Mouse (Mus musculus) heart, embryonic 16.5 days (tissue): ENCODE data around the gene Mbd3. TPM values are rescaled to one million over a fixed set of nuclear protein-coding genes. Genes with fewer than 3 reads are reported as not detected.

ENCODE experiments used
- ATAC-seq: fragments of 200-750 bp; cut with Nextera tagmentation; replicated peaks from 2 replicates; pipeline ENCODE4 v1.8.0; 2017; ENCODE audit warnings: moderate number of reproducible peaks; ENCODE audit not compliant: insufficient read depth, low FRiP score; ENCODE audit errors: extremely low read depth
- H3K27ac ChIP-seq: fragments of 300-500 bp; sonication (generic); 2 replicates; pipeline ENCODE4 v1.5.1; 2014; ENCODE audit warnings: mild to moderate bottlenecking, low read length, control low read depth, moderate library complexity
- H3K27me3 ChIP-seq: fragments of 300-500 bp; sonication (generic); 2 replicates; pipeline ENCODE4 v1.6.1; 2014; ENCODE audit warnings: low read length, mixed read lengths; ENCODE audit not compliant: control insufficient read depth, insufficient read depth
- H3K36me3 ChIP-seq: fragments of 300-500 bp; sonication (generic); 2 replicates; pipeline ENCODE4 v1.6.1; 2014; ENCODE audit not compliant: control insufficient read depth, insufficient read depth
- H3K4me1 ChIP-seq: fragments of 300-500 bp; sonication (generic); 2 replicates; pipeline ENCODE4 v1.6.1; 2014; ENCODE audit warnings: low read length, mixed read lengths; ENCODE audit not compliant: control insufficient read depth, insufficient read depth
- H3K4me2 ChIP-seq: fragments of 300-500 bp; sonication (generic); 2 replicates; pipeline ENCODE4 v1.6.1; 2014; ENCODE audit warnings: low read depth, mild to moderate bottlenecking, control low read depth, low read length
- H3K4me3 ChIP-seq: fragments of 300-500 bp; sonication (generic); 2 replicates; pipeline ENCODE4 v1.5.1; 2014; ENCODE audit warnings: mild to moderate bottlenecking, control low read depth, low read length
- H3K9ac ChIP-seq: fragments of 300-500 bp; sonication (generic); 2 replicates; pipeline ENCODE4 v1.6.1; 2014; ENCODE audit warnings: low read length, control low read depth
- H3K9me3 ChIP-seq: fragments of 300-500 bp; sonication (generic); replicated peaks from 2 replicates; pipeline ENCODE4 v1.6.1; 2016; ENCODE audit warnings: low read length; ENCODE audit not compliant: control insufficient read depth
- WGBS: fragments of 180-500 bp; shearing (Covaris S2); extraction: QIAGEN DNeasy Blood & Tissue Kit; methylation state at CpG from one replicate; pipeline ENCODE4 v1.1.7; 2014; 5-methylcytosine and 5-hydroxymethylcytosine counted together
- polyA plus RNA-seq: library from polyadenylated mRNA; unstranded; fragments of >200 nt; fragmentation: Nextera tagmentation; extraction: Ambion mirVana; gene quantifications from 2 replicates; pipeline ENCODE4 v1.2.1, GENCODE M21; 2015

Mbd3 gene
- polyA plus RNA-seq, 1 experiment from 2014 or later: 136 TPM

DNA sequence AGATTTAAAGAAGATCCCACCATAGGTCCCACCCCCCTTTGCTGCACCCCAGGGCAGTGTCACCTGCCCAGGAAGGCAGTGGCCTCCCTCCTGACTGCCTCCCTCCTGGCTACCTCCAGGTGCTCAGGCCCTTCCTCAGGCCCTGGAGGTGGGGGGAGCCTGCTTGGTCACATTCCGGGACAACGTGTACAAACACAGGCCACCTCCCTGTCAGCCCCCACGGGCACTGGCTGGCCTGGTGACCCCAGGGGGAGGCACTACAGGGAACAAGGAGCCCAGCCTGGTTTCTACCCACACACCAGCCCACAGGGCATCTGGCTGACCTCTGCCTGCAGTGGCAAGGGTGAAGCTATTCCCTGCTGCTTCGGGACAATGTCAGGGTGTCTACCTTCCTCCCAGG, 38.6 kb upstream of the Mbd3 start:
- no peak overlapping the region for H3K9ac ChIP-seq
- H3K36me3 ChIP-seq: no peaks in the 10 kb centered on the region
- no peak overlapping the region for H3K4me3 ChIP-seq
- WGBS: 56% methylated on average over 4 of the region's 4 CpGs
- ATAC-seq: no peak
- no peaks in the 10 kb centered on the region for H3K9me3 ChIP-seq
- peaks cover 5% of the 10 kb centered on the region for H3K4me1 ChIP-seq
- no peak overlapping the region for H3K27ac ChIP-seq
- H3K4me2 ChIP-seq: no peak overlapping the region
- no peaks in the 10 kb centered on the region for H3K27me3 ChIP-seq

GRCm38 (mm10) chr10:80436276-80436675, 36.9 kb upstream of the Mbd3 start:
- Histone ChIP-seq H3K4me3 (no peak overlapping the region), H3K36me3 (no peaks in the 10 kb centered on the region), H3K4me2 (no peak overlapping the region), H3K9ac (no peak overlapping the region), H3K9me3 (no peaks in the 10 kb centered on the region), H3K27me3 (no peaks in the 10 kb centered on the region), H3K4me1 (peaks cover 16% of the 10 kb centered on the region), H3K27ac (no peak overlapping the region)
- ATAC-seq: no peak
- 14% methylated on average over 9 of the region's 9 CpGs for WGBS

DNA sequence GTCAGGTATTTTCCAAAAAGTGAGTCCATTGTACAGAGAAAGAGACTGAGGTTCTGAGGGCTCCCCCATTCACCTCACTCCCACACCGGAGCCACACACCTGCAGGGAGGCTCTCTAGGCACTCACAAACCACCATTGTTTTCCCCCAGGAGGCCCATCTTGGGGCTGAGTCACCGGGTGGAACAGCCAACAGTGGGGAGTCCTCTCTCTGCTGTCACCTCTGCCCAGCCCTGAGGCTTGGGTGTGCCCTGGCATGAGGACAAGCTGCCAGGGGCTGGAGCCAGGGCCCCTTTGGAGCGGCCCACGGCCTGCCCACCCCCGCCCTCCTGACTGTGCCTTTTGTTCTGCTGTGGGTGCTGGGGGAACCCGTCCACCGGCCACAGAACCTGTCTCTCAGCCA, 36.4 kb upstream of the Mbd3 start:
- no peaks in the 10 kb centered on the region for H3K27me3 ChIP-seq
- peaks cover 21% of the 10 kb centered on the region for H3K4me1 ChIP-seq
- no peak for ATAC-seq
- H3K9ac ChIP-seq: no peak overlapping the region
- H3K36me3 ChIP-seq: no peaks in the 10 kb centered on the region
- H3K4me3 ChIP-seq: no peak overlapping the region
- 43% methylated on average over 7 of the region's 7 CpGs for WGBS
- no peak overlapping the region for H3K4me2 ChIP-seq
- no peak overlapping the region for H3K27ac ChIP-seq
- H3K9me3 ChIP-seq: no peaks in the 10 kb centered on the region

DNA sequence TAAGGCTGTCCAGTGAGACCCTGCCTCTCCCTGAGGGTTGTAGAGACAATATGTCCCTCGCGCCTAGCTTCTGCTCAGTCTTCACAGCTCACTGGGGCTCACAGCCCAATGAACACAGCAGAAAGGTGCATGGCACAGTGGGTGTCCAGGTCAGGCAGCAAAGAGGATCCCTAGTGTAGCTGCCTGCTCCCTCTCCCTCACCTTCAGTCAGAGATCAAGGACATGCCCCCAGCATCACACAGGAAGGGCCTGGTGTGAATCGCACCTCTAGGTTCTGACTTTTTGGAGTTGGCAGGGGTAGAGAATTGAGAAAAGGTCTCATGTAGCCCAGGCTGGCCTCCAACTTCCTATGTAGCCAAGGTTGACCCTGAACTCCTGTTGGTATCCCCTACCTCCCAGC, 35.5 kb upstream of the Mbd3 start:
- peaks cover 3% of the 10 kb centered on the region for H3K36me3 ChIP-seq
- H3K9ac ChIP-seq: no peak overlapping the region
- no peaks in the 10 kb centered on the region for H3K27me3 ChIP-seq
- no peak overlapping the region for H3K27ac ChIP-seq
- no peaks in the 10 kb centered on the region for H3K9me3 ChIP-seq
- H3K4me3 ChIP-seq: no peak overlapping the region
- ATAC-seq: no peak
- peaks cover 21% of the 10 kb centered on the region for H3K4me1 ChIP-seq
- no peak overlapping the region for H3K4me2 ChIP-seq
- WGBS: 82% methylated on average over 3 of the region's 3 CpGs

- H3K36me3 ChIP-seq: peaks cover 9% of the 10 kb centered on the region
- peaks cover 21% of the 10 kb centered on the region for H3K4me1 ChIP-seq
- H3K9ac ChIP-seq: no peak overlapping the region
- H3K4me3 ChIP-seq: peak overlapping the region; percentile 93
- no peak overlapping the region for H3K27ac ChIP-seq
- ATAC-seq: no peak
- no peaks in the 10 kb centered on the region for H3K27me3 ChIP-seq
- no peak overlapping the region for H3K4me2 ChIP-seq
- H3K9me3 ChIP-seq: no peaks in the 10 kb centered on the region
- WGBS: 12% methylated on average over 8 of the region's 8 CpGs
Observed at GRCm38 (mm10) chr10:80434233-80434592, 34.9 kb upstream of the Mbd3 start.

GRCm38 (mm10) chr10:80433513-80434232, 34.3 kb upstream of the Mbd3 start, which contains the start of gene Tcf3:
Gene Tcf3, minus strand, starts transcription at chr10:80433647.
- peak within 1 kb of the TSS; percentile 84 for H3K27ac ChIP-seq
- no peaks in the 10 kb centered on the region for H3K9me3 ChIP-seq
- WGBS: under 1% methylated on average over 61 of the region's 61 CpGs
- peaks cover 21% of the 10 kb centered on the region for H3K4me1 ChIP-seq
- peak within 1 kb of the TSS; percentile 73 for H3K4me2 ChIP-seq
- peak within 1 kb of the TSS; percentile 93 for H3K4me3 ChIP-seq
- ATAC-seq: peak; percentile 93
- no peaks in the 10 kb centered on the region for H3K27me3 ChIP-seq
- H3K36me3 ChIP-seq: peaks cover 12% of the 10 kb centered on the region
- H3K9ac ChIP-seq: peak within 1 kb of the TSS; percentile 98

DNA sequence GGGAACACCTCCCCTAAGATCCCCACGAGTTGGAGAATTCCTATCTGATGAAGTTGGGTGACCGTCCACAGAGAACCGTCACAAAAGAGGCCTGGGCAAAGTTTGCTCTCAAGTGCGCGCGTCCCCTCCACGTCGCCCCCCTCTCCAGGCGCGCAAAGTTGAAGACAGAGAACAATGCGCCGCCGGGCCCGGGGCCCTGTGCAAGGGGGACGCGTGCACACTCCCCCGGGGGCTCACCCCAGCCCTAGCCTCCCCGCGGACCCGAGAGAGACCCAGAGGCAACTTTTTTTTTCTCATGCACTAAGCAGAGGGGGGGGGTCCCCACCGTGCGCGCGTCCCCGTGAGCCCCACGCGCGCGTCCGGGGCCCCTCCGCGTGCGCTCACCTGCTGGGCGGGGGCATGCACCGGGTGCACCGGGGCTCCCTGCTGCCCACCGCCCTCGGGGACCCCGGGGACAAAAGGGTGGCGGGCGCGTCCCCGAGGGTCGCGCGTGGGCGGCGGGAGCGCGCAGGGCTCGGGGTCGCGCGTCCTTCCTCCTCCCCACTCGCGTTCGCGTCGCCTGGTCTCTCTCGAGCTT, 33.7 kb upstream of the Mbd3 start:
- H3K4me3 ChIP-seq: peak overlapping the region; percentile 93
- H3K9ac ChIP-seq: peak overlapping the region; percentile 98
- no peaks in the 10 kb centered on the region for H3K27me3 ChIP-seq
- peaks cover 17% of the 10 kb centered on the region for H3K36me3 ChIP-seq
- H3K4me1 ChIP-seq: peaks cover 21% of the 10 kb centered on the region
- H3K9me3 ChIP-seq: no peaks in the 10 kb centered on the region
- peak overlapping the region; percentile 84 for H3K27ac ChIP-seq
- under 1% methylated on average over 57 of the region's 60 CpGs for WGBS
- peak overlapping the region; percentile 73 for H3K4me2 ChIP-seq
- ATAC-seq: peak; percentile 13; the same call in 1 of the 2 replicates

- WGBS: 5% methylated on average over 4 of the region's 4 CpGs
- Histone ChIP-seq H3K4me1 (peaks cover 21% of the 10 kb centered on the region), H3K9ac (peak overlapping the region; percentile 98), H3K4me3 (peak overlapping the region; percentile 93), H3K4me2 (peak overlapping the region; percentile 73), H3K27ac (peak overlapping the region; percentile 84), H3K36me3 (peaks cover 22% of the 10 kb centered on the region), H3K27me3 (no peaks in the 10 kb centered on the region), H3K9me3 (no peaks in the 10 kb centered on the region)
- no peak for ATAC-seq
Observed at GRCm38 (mm10) chr10:80432387-80432785, 33.0 kb upstream of the Mbd3 start.

DNA sequence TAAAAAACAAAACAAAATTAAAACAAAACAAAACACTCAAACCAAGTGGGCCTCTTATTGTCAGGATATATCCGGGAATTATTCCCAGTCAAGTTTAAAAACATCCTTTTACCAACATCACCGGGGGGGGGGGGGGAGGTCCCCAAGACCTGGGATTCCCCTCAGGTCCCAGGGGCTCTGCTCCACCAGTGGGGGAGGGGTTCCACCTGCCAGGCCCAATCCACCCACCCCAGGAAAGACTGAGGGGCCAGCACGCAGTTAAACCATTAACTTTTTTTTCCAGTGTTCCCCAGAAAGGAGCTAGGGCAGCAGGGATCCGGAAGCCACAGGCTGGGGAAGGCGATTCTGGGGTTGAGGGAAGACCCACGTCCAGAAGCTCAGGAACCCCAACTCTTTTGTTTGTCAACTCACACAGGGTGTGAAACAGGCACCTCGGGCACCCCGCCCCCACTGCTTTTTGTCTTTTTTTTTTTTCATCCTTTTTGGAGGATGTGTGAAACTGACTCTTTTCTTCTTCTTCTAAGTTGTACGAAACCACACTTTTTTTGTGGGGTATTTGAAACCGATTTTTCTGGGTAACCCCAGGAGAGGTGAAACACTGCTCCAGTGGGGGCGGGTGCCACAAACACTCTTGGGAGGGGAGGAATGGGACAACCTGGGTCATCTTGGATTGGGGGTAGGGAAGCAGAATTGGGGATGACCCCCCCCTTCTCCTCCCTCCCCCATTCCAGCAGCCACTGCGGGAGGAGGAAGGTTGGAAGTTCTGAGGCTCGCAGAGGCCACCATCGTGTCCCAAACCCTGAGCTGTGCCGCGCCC, 32.4 kb upstream of the Mbd3 start:
- no peak for ATAC-seq
- Histone ChIP-seq H3K4me2 (peak overlapping the region; percentile 73), H3K27ac (peak overlapping the region; percentile 19; the same call in 1 of the 2 replicates), H3K4me3 (peak overlapping the region; percentile 93), H3K9me3 (no peaks in the 10 kb centered on the region), H3K9ac (peak overlapping the region; percentile 98), H3K36me3 (peaks cover 28% of the 10 kb centered on the region), H3K27me3 (no peaks in the 10 kb centered on the region), H3K4me1 (peaks cover 21% of the 10 kb centered on the region)
- 28% methylated on average over 14 of the region's 16 CpGs for WGBS
